Mouse (Mus musculus): ENCODE results near the gene Arhgap22. TPM values are rescaled to one million over a fixed set of nuclear protein-coding genes. Genes with fewer than 3 reads are reported as not detected.

The Arhgap22 gene
- total and polyA plus RNA-seq, 3 experiments = 0.11 TPM; not detected in 2

- Histone ChIP-seq H3K9ac (ENCODE audit: control insufficient read depth, low read depth, low read length, poor library complexity, severe bottlenecking) (no peak overlapping the region), H3K4me3 (ENCODE audit: control insufficient read depth in 1 of 2, insufficient read depth in 1 of 2, low read depth in 2 of 2, low read length in 2 of 2) (no peak overlapping the region), H3K27me3 (ENCODE audit: control insufficient read depth in 1 of 2, insufficient read depth in 2 of 2, low read length in 2 of 2) (no peaks in the 10 kb centered on the region; a peak in 2 of 4 replicates), H3K27ac (ENCODE audit: control insufficient read depth, low read depth, low read length) (no peak overlapping the region), H3K79me2 (ENCODE audit: control insufficient read depth, insufficient read depth, low read length, poor library complexity) (no peaks in the 10 kb centered on the region), H3K4me1 (ENCODE audit: control insufficient read depth in 1 of 2, insufficient read depth in 2 of 2, low read length in 2 of 2) (peaks cover 0 to 3% of the 10 kb centered on the region in 2 experiments; a peak in 2 of 4 replicates), H3K36me3 (ENCODE audit: control insufficient read depth in 1 of 2, insufficient read depth in 2 of 2, low read length in 2 of 2) (no peaks in the 10 kb centered on the region), H3K9me3 (replicated peaks; ENCODE audit: insufficient read depth, low read length) (no peaks in the 10 kb centered on the region)
- TF ChIP-seq ZKSCAN1 (IDR thresholded peaks at IDR 0.05; ENCODE audit: low read depth, low read length) (no peak), HCFC1 (IDR thresholded peaks at IDR 0.05; ENCODE audit: low read depth, low read length) (no peak), SMC3 (IDR thresholded peaks at IDR 0.05; ENCODE audit: low read depth, low read length) (no peak), CTCF (IDR thresholded peaks at IDR 0.05 in 2 of 3, conservative IDR thresholded peaks at IDR 0.05 in 1 of 3; ENCODE audit: control insufficient read depth in 1 of 3, insufficient read depth in 1 of 3, low read depth in 2 of 3, low read length in 3 of 3, poor library complexity in 1 of 3, severe bottlenecking in 1 of 3) (no peak), TCF12 (IDR thresholded peaks at IDR 0.05; ENCODE audit: low read depth, low read length) (no peak), MXI1 (IDR thresholded peaks at IDR 0.05; ENCODE audit: low read depth, low read length) (no peak), CHD2 (IDR thresholded peaks at IDR 0.05; ENCODE audit: low read length) (no peak), NRF1 (IDR thresholded peaks at IDR 0.05; ENCODE audit: insufficient read depth, low read depth, low read length, poor library complexity, severe bottlenecking) (no peak)
- DNase-seq (ENCODE audit: low read depth, low spot score) = no peak
These were observed 133.9 kb downstream of the Arhgap22 start for GRCm38 (mm10) chr14:33347738-33348137.

- no peaks in the 10 kb centered on the region for H3K9me3 ChIP-seq (replicated peaks; ENCODE audit: insufficient read depth, low read length)
- H3K4me1 ChIP-seq (ENCODE audit: control insufficient read depth in 1 of 2, insufficient read depth in 2 of 2, low read length in 2 of 2) = peaks cover 0 to 3% of the 10 kb centered on the region in 2 experiments; a peak in 2 of 4 replicates
- TF ChIP-seq MEF2A (IDR thresholded peaks at IDR 0.05; ENCODE audit: extremely low read depth, insufficient replicate concordance, low read depth, low read length, poor library complexity, severe bottlenecking) (no peak), BHLHE40 (IDR thresholded peaks at IDR 0.05; ENCODE audit: borderline replicate concordance, low read depth, low read length) (no peak), NRF1 (IDR thresholded peaks at IDR 0.05; ENCODE audit: insufficient read depth, low read depth, low read length, poor library complexity, severe bottlenecking) (no peak), CTCF (IDR thresholded peaks at IDR 0.05 in 2 of 3, conservative IDR thresholded peaks at IDR 0.05 in 1 of 3; ENCODE audit: control insufficient read depth in 1 of 3, insufficient read depth in 1 of 3, low read depth in 2 of 3, low read length in 3 of 3, poor library complexity in 1 of 3, severe bottlenecking in 1 of 3) (no peak), GABPA (IDR thresholded peaks at IDR 0.05; ENCODE audit: low read depth, low read length) (no peak), USF1 (IDR thresholded peaks at IDR 0.05; ENCODE audit: low read depth, low read length) (no peak), ZMIZ1 (IDR thresholded peaks at IDR 0.05; ENCODE audit: low read depth, low read length) (no peak), POLR2AphosphoS5 (IDR thresholded peaks at IDR 0.05; ENCODE audit: borderline replicate concordance, low read depth, low read length) (no peak), SIN3A (IDR thresholded peaks at IDR 0.05; ENCODE audit: low read length) (no peak), NELFE (IDR thresholded peaks at IDR 0.05; ENCODE audit: low read depth, low read length) (no peak), HCFC1 (IDR thresholded peaks at IDR 0.05; ENCODE audit: low read depth, low read length) (no peak), E2F4 (IDR thresholded peaks at IDR 0.05; ENCODE audit: borderline replicate concordance, low read depth, low read length) (no peak)
These were observed 134.3 kb downstream of the Arhgap22 start for GRCm38 (mm10) chr14:33348146-33348545.

More at GRCm38 (mm10) chr14:33348146-33348545, 134.3 kb downstream of the Arhgap22 start:
- Histone ChIP-seq H3K9ac (ENCODE audit: control insufficient read depth, low read depth, low read length, poor library complexity, severe bottlenecking) (no peak overlapping the region), H3K4me3 (ENCODE audit: control insufficient read depth in 1 of 2, insufficient read depth in 1 of 2, low read depth in 2 of 2, low read length in 2 of 2) (no peak overlapping the region), H3K27ac (ENCODE audit: control insufficient read depth, low read depth, low read length) (no peak overlapping the region), H3K27me3 (ENCODE audit: control insufficient read depth in 1 of 2, insufficient read depth in 2 of 2, low read length in 2 of 2) (no peaks in the 10 kb centered on the region), H3K36me3 (ENCODE audit: control insufficient read depth in 1 of 2, insufficient read depth in 2 of 2, low read length in 2 of 2) (no peaks in the 10 kb centered on the region), H3K79me2 (ENCODE audit: control insufficient read depth, insufficient read depth, low read length, poor library complexity) (no peaks in the 10 kb centered on the region)
- DNase-seq (ENCODE audit: low read depth, low spot score) = no peak

All from MEL (cell line).